Mouse (Mus musculus): ENCODE measurements around the gene Mybpc1. TPM values are rescaled to one million over a fixed set of nuclear protein-coding genes. Genes with fewer than 3 reads are reported as not detected.
"Not testable (repeated sequence)": the region's sequence is repeated elsewhere in the genome, so short reads cannot be mapped to it uniquely, and the experiment has no call there.

Gene Mybpc1
- total and polyA plus RNA-seq, 2 experiments from 2014 or later: 3.7 to 5.5 TPM

DNA sequence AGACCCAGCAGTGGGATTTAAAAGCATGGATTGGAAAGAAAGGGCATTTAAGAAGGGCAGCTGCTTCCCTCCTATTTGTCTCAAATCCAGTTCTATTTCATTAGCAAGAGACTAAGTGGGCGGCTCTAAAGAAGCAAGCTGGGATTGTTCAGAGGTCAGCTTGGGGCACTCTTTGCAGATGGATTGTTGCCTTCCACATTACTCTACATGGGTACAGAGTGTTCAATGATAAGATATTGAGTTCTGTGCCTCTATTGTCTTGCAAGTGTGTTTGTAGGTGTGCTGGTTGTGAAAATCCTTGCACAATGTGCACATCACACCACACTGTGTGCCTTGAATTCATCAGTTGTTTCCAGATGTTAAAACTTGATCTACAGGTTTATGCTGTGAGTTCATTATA, 81.7 kb downstream of the Mybpc1 start:
- TF ChIP-seq CTCF (IDR thresholded peaks at IDR 0.05; ENCODE audit: low read depth): no peak
- no peaks in the 10 kb centered on the region for H3K36me3 ChIP-seq (ENCODE audit: insufficient read depth, low read length)
- 73% methylated on average over 1 of the region's 1 CpGs for WGBS

DNA sequence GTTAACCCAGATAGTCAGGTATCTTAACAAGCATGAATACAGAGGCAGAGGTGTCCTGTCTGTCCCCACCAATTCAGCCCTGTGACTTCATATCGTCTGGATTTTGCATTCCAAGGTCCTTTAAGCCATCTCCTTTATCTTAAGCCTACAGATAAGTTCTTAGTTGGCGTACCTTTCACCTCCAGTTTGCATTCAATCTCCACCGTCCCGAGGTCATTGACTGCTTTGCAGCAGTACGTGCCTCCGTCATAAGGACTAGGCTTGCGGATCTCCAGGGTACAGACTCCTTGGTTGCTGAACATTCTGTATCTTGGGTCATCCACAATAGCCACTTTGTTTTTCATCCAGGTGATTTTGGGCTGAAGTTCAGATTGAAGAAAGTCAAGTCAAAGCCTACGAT, 82.2 kb downstream of the Mybpc1 start:
- DNase-seq (ENCODE audit: low spot score) (no peak), ATAC-seq (no peak)
- no peak overlapping the region for H3K4me3 ChIP-seq (ENCODE audit: low read length)
- 95% methylated on average over 8 of the region's 8 CpGs for WGBS
- H3K36me3 ChIP-seq (ENCODE audit: insufficient read depth, low read length): no peaks in the 10 kb centered on the region
- H3K27ac ChIP-seq: no peak overlapping the region
- no peaks in the 10 kb centered on the region for H3K27me3 ChIP-seq (ENCODE audit: insufficient read depth, low read length)
- no peaks in the 10 kb centered on the region for H3K9me3 ChIP-seq (ENCODE audit: low read length)
- H3K4me2 ChIP-seq (ENCODE audit: low read depth, low read length): no peak overlapping the region
- no peak for TF ChIP-seq CTCF (IDR thresholded peaks at IDR 0.05; ENCODE audit: low read depth)
- H3K4me1 ChIP-seq (ENCODE audit: insufficient read depth, low read length): no peaks in the 10 kb centered on the region
- H3K9ac ChIP-seq (replicated peaks; ENCODE audit: low read length): no peak overlapping the region

More for the DNA sequence above, 81.7 kb downstream of the Mybpc1 start:
- ATAC-seq (no peak), DNase-seq (ENCODE audit: low spot score) (no peak)
- H3K27me3 ChIP-seq (ENCODE audit: insufficient read depth, low read length): no peaks in the 10 kb centered on the region
- no peak overlapping the region for H3K9ac ChIP-seq (replicated peaks; ENCODE audit: low read length)
- H3K27ac ChIP-seq: no peak overlapping the region
- no peaks in the 10 kb centered on the region for H3K9me3 ChIP-seq (ENCODE audit: low read length)
- H3K4me3 ChIP-seq (ENCODE audit: low read length): no peak overlapping the region
- no peaks in the 10 kb centered on the region for H3K4me1 ChIP-seq (ENCODE audit: insufficient read depth, low read length)
- H3K4me2 ChIP-seq (ENCODE audit: low read depth, low read length): no peak overlapping the region

DNA sequence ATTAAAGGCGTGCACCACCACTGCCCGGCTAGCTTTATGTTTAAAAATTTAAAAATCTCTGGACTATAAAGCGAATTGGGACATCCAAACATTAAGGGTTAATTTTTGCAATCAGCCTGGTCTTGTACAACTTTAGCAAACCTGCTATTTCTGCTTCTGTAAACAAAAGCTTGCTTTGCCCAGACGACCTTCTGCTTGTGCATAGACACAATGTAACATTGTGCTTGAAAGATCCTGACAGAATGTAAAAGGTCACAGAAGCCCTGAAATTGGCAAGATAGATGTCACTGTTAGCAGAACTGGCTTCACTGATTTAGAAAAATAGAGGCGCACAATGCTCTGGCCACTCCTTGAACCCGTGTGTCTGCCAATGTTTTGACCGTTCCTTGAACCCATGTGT, 89.9 kb downstream of the Mybpc1 start:
- H3K9ac ChIP-seq (replicated peaks; ENCODE audit: low read length); H3K4me1 ChIP-seq (ENCODE audit: insufficient read depth, low read length); H3K36me3 ChIP-seq (ENCODE audit: insufficient read depth, low read length); H3K27me3 ChIP-seq (ENCODE audit: insufficient read depth, low read length); H3K4me2 ChIP-seq (ENCODE audit: low read depth, low read length); H3K4me3 ChIP-seq (ENCODE audit: low read length); ATAC-seq; H3K27ac ChIP-seq; DNase-seq (ENCODE audit: low spot score); H3K9me3 ChIP-seq (ENCODE audit: low read length): not testable (repeated sequence)
- WGBS: 85% methylated on average over 7 of the region's 7 CpGs

DNA sequence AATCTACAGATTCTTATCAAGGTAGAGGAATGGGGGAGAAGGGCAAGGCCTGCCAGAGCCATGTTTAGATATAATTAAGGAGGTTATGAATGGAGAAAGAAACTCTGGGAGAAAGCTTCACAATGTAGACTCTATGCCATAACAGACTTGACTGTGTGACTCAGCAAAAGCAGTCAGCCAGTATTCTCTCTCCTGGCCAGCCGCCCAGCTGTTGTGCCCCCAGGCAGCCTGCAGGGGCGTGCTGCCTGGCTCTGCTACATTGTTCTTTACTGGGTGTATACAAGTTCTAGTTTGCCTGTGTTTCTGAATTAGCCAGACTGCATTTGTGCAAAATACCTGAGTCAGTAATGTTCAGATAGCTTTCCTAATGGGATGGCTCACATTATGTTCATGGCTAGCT, 90.5 kb downstream of the Mybpc1 start:
- no peak overlapping the region for H3K27ac ChIP-seq
- DNase-seq (ENCODE audit: low spot score) (peak; percentile 59), ATAC-seq (0 out of 2 replicates have a peak, but pooled peaks have one; percentile 66)
- H3K9me3 ChIP-seq (ENCODE audit: low read length): no peaks in the 10 kb centered on the region
- H3K36me3 ChIP-seq (ENCODE audit: insufficient read depth, low read length): no peaks in the 10 kb centered on the region
- no peak overlapping the region for H3K9ac ChIP-seq (replicated peaks; ENCODE audit: low read length)
- H3K27me3 ChIP-seq (ENCODE audit: insufficient read depth, low read length): no peaks in the 10 kb centered on the region
- peak; percentile 45 for TF ChIP-seq CTCF (IDR thresholded peaks at IDR 0.05; ENCODE audit: low read depth)
- no peak overlapping the region for H3K4me2 ChIP-seq (ENCODE audit: low read depth, low read length)
- no peaks in the 10 kb centered on the region for H3K4me1 ChIP-seq (ENCODE audit: insufficient read depth, low read length)
- WGBS: 42% methylated on average over 2 of the region's 2 CpGs
- no peak overlapping the region for H3K4me3 ChIP-seq (ENCODE audit: low read length)

DNA sequence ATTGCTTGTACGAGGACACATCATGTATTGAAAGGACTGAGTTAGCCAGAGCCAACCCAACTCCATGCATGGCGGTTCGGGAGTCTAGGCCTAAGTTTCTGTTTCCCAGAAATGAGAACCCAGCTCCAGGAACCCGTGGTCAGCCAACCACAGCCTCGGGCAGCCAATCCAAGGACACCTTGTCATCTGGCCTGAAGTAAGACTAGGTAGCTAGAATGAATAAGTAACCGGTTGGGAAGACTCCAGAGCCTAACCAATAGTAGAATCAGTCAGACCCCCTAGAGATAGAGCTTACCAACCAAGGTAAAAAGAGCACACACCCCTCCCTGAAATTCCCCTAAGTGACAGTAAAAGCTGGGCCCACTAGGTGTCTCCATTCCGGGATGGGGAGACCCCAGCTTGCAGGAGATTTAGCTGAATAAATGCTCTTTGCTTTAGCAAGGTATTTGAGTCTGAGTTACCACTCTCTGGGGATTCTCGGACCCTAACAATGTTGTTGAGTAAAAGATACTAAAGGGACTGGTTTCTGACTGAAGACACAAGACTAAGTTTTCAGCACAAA, 91.3 kb downstream of the Mybpc1 start:
- 77% methylated on average over 8 of the region's 8 CpGs for WGBS
- DNase-seq (ENCODE audit: low spot score) (no peak), ATAC-seq (no peak)
- Histone ChIP-seq H3K9ac (replicated peaks; ENCODE audit: low read length) (no peak overlapping the region), H3K4me1 (ENCODE audit: insufficient read depth, low read length) (no peaks in the 10 kb centered on the region), H3K27me3 (ENCODE audit: insufficient read depth, low read length) (no peaks in the 10 kb centered on the region), H3K9me3 (ENCODE audit: low read length) (no peaks in the 10 kb centered on the region), H3K4me2 (ENCODE audit: low read depth, low read length) (no peak overlapping the region), H3K4me3 (ENCODE audit: low read length) (no peak overlapping the region), H3K27ac (no peak overlapping the region), H3K36me3 (ENCODE audit: insufficient read depth, low read length) (no peaks in the 10 kb centered on the region)
- peak; percentile 20; the same call in 1 of the 2 replicates for TF ChIP-seq CTCF (IDR thresholded peaks at IDR 0.05; ENCODE audit: low read depth)

DNA sequence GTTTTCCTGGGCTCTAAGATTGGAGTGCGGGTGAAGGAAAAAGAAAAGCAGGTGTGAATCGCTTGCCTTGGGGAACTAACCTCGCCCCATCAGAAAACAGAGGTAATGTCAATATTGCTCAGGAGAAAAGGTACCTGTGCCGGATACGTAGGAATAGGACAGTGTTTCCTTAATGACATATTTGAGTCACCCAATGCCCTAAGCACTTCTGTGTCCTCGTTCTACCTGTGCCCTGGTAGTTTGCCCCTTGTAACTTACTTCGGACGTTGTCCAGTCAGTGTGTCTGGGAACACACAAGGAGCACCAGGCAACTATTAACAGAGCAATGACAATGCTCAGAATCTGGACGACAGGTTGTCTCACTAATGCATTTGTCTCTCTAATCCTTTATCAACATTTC, 93.6 kb downstream of the Mybpc1 start:
- H3K9ac ChIP-seq (replicated peaks; ENCODE audit: low read length): no peak overlapping the region
- H3K4me3 ChIP-seq (ENCODE audit: low read length): no peak overlapping the region
- no peaks in the 10 kb centered on the region for H3K27me3 ChIP-seq (ENCODE audit: insufficient read depth, low read length)
- H3K4me2 ChIP-seq (ENCODE audit: low read depth, low read length): no peak overlapping the region
- H3K36me3 ChIP-seq (ENCODE audit: insufficient read depth, low read length): no peaks in the 10 kb centered on the region
- DNase-seq (ENCODE audit: low spot score) (no peak), ATAC-seq (no peak)
- WGBS: 95% methylated on average over 9 of the region's 9 CpGs
- TF ChIP-seq CTCF (IDR thresholded peaks at IDR 0.05; ENCODE audit: low read depth): no peak
- no peak overlapping the region for H3K27ac ChIP-seq
- no peaks in the 10 kb centered on the region for H3K4me1 ChIP-seq (ENCODE audit: insufficient read depth, low read length)
- no peaks in the 10 kb centered on the region for H3K9me3 ChIP-seq (ENCODE audit: low read length)

DNA sequence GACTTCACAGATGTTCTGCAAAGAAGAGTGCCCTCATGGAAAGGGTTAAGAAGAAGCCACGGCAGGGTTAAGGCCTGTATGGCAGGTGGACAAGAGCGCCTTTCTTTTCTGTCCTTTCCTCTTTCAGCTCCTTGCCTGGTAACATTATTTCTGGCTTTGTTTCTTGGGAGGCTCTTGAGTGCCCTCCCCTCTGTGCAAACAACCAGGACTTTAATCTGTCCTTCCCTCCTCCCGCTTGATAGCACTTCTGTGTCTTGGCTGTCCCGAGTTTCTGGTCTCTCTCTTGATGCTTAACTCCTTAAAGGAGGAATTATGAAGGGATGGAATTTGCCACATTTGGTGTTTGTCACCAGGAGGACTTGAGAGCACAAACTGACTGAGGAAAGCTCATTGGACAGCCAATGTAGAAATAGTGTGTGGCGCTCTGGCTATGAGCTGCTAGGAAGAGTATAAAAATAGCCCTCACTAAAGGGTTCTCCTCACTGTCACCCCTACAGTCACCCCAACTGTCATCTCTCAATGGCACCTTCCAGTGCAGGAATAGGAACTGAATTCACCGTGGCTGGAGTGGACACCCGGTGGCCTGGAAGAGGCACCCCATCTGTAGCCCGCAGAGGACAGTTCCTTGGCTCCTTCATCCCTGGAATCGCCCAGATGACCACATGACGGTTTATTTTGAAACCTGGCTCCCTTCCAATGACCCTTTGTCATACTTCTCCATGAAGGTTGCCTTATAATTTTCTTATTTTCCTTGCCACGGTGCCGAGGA, 94.3 kb downstream of the Mybpc1 start:
- DNase-seq (ENCODE audit: low spot score): no peak
- Histone ChIP-seq H3K4me2 (ENCODE audit: low read depth, low read length) (no peak overlapping the region), H3K27me3 (ENCODE audit: insufficient read depth, low read length) (no peaks in the 10 kb centered on the region), H3K4me1 (ENCODE audit: insufficient read depth, low read length) (no peaks in the 10 kb centered on the region), H3K9ac (replicated peaks; ENCODE audit: low read length) (no peak overlapping the region), H3K9me3 (ENCODE audit: low read length) (no peaks in the 10 kb centered on the region), H3K27ac (no peak overlapping the region), H3K4me3 (ENCODE audit: low read length) (no peak overlapping the region), H3K36me3 (ENCODE audit: insufficient read depth, low read length) (no peaks in the 10 kb centered on the region)
- WGBS: 67% methylated on average over 12 of the region's 12 CpGs
- no peak for TF ChIP-seq CTCF (IDR thresholded peaks at IDR 0.05; ENCODE audit: low read depth)
- ATAC-seq: no peak

All from hindbrain, postnatal 0 days (tissue).